Mouse (Mus musculus): Measurements from ENCODE around the gene Gm21970.

Gm21970 gene

GRCm38 (mm10) chr16:91401569-91402165 is 10.1 kb downstream of the Gm21970 start:
- no peak for DNase-seq (ENCODE audit: low spot score)

GRCm38 (mm10) chr16:91403784-91404183 is 12.3 kb downstream of the Gm21970 start:
- no peak for DNase-seq (ENCODE audit: low spot score)

GRCm38 (mm10) chr16:91404187-91404586 is 12.7 kb downstream of the Gm21970 start:
- DNase-seq (ENCODE audit: low spot score), result no peak

- no peak for DNase-seq (ENCODE audit: low spot score)
Measured at GRCm38 (mm10) chr16:91404828-91405577, 13.5 kb downstream of the Gm21970 start.

- peak; percentile 62 for DNase-seq (ENCODE audit: low spot score)
Measured at GRCm38 (mm10) chr16:91405640-91406584, 14.4 kb downstream of the Gm21970 start, which contains the start of gene Il10rb. Il10rb (plus strand) TSS chr16:91406164.

- no peak for DNase-seq (ENCODE audit: low spot score)
Measured at GRCm38 (mm10) chr16:91406585-91407220, 15.2 kb downstream of the Gm21970 start.

GRCm38 (mm10) chr16:91413102-91413844 is 21.8 kb downstream of the Gm21970 start:
- DNase-seq (ENCODE audit: low spot score), result no peak

- no peak for DNase-seq (ENCODE audit: low spot score)
Measured at GRCm38 (mm10) chr16:91415391-91416189, 24.1 kb downstream of the Gm21970 start.

GRCm38 (mm10) chr16:91416357-91416756 is 24.8 kb downstream of the Gm21970 start:
- no peak for DNase-seq (ENCODE audit: low spot score)

- peak; percentile 50 for DNase-seq (ENCODE audit: low spot score)
Measured at GRCm38 (mm10) chr16:91416938-91417337, 25.4 kb downstream of the Gm21970 start.

GRCm38 (mm10) chr16:91418531-91418930 is 27.0 kb downstream of the Gm21970 start:
- DNase-seq (ENCODE audit: low spot score), result no peak

GRCm38 (mm10) chr16:91425816-91426215 is 34.3 kb downstream of the Gm21970 start:
- no peak for DNase-seq (ENCODE audit: low spot score)

GRCm38 (mm10) chr16:91426586-91426985 is 35.1 kb downstream of the Gm21970 start:
- DNase-seq (ENCODE audit: low spot score), result no peak

- no peak for DNase-seq (ENCODE audit: low spot score)
Measured at GRCm38 (mm10) chr16:91427461-91427860, 35.9 kb downstream of the Gm21970 start.

GRCm38 (mm10) chr16:91428259-91428865 is 36.8 kb downstream of the Gm21970 start:
- DNase-seq (ENCODE audit: low spot score), result no peak

- DNase-seq (ENCODE audit: low spot score), result no peak
Measured at GRCm38 (mm10) chr16:91432720-91433328, 41.3 kb downstream of the Gm21970 start.

GRCm38 (mm10) chr16:91433329-91433933 is 41.9 kb downstream of the Gm21970 start:
- no peak for DNase-seq (ENCODE audit: low spot score)

GRCm38 (mm10) chr16:91434119-91434518 is 42.6 kb downstream of the Gm21970 start:
- no peak for DNase-seq (ENCODE audit: low spot score)

GRCm38 (mm10) chr16:91438081-91438480 is 46.6 kb downstream of the Gm21970 start:
- DNase-seq (ENCODE audit: low spot score), result no peak

Data from testis, postnatal 14 days (tissue).